Mouse (Mus musculus) liver, embryonic 14.5 days (tissue): Measurements from ENCODE around the gene Etfb.

ENCODE experiments used
- CTCF ChIP-seq: IDR thresholded peaks from 2 replicates; pipeline ENCODE4 v1.5.1; 2016; ENCODE audit warnings: antibody characterized with exemption, low read depth, control low read depth
- EP300 ChIP-seq: IDR thresholded peaks from 2 replicates; pipeline ENCODE4 v1.6.1; 2016; ENCODE audit warnings: antibody characterized with exemption, low read depth

GRCm38 (mm10) chr7:43454371-43454770 lies 10.5 kb downstream of the Etfb start:
- TF ChIP-seq CTCF (no peak), EP300 (no peak)
